Mouse (Mus musculus): ENCODE measurements at regions not wholly inside any gene's neighbourhood (a gene's known extent, or its start where the extent isn't known, plus 50 kb on each side); places are given as distances from the start of the nearest gene placed in this dataset.
A peak's percentile ranks its signal among the peaks of the same experiment; 100 is the strongest.
"Not testable (repeated sequence)": the region's sequence is repeated elsewhere in the genome, so short reads cannot be mapped to it uniquely, and the experiment has no call there.

GRCm38 (mm10) chr9:51660908-51661874 is 103.9 kb upstream of the Arhgap20 start:
- DNase-seq (ENCODE audit: low read depth, low spot score), result peak; percentile 59

GRCm38 (mm10) chr9:51661911-51662310 is 103.2 kb upstream of the Arhgap20 start:
- DNase-seq (ENCODE audit: low read depth, low spot score), result no peak

- no peak for DNase-seq (ENCODE audit: low read depth, low spot score)
Measured at GRCm38 (mm10) chr9:51664353-51664752, 100.8 kb upstream of the Arhgap20 start.

- DNase-seq (ENCODE audit: low read depth, low spot score), result no peak
Measured at GRCm38 (mm10) chr9:51664876-51665275, 100.3 kb upstream of the Arhgap20 start.

- DNase-seq (ENCODE audit: low read depth, low spot score), result not testable (repeated sequence)
Measured at GRCm38 (mm10) chr9:51668976-51669375, 96.2 kb upstream of the Arhgap20 start.

GRCm38 (mm10) chr9:51670531-51670930 is 94.6 kb upstream of the Arhgap20 start:
- no peak for DNase-seq (ENCODE audit: low read depth, low spot score)

GRCm38 (mm10) chr9:51686536-51686935 is 78.6 kb upstream of the Arhgap20 start:
- DNase-seq (ENCODE audit: low read depth, low spot score), result no peak

GRCm38 (mm10) chr9:51714326-51714725 is 50.8 kb upstream of the Arhgap20 start:
- no peak for DNase-seq (ENCODE audit: low read depth, low spot score)

Data from telencephalon, adult 2 months (tissue).